ENCODE assay signal across 22 mouse cellular contexts in genomic region chr10:62211310-62211709, GRCm38 (mm10). TPM values are rescaled to one million over a fixed set of nuclear protein-coding genes. Genes with fewer than 3 reads are reported as not detected.
DNase-seq lines count a peak whose midpoint lies in the region; ATAC-seq and TF ChIP-seq lines count a peak whose summit lies in the region.
"Had no signal": no experiment of that assay in that cellular context is flagged by ENCODE, and none has a peak within 500 bp of the region (broad histone marks: within the 10 kb centered on the region; RNA-seq: fewer than 3 reads in every experiment).

No protein-coding gene starts in this region.

- H3K9me3 ChIP-seq in hindbrain, embryonic 10.5 days, result no peaks in the 10 kb centered on the region
- no peaks in the 10 kb centered on the region for H3K9me3 ChIP-seq in hindbrain, embryonic 13.5 days
- H3K9me3 ChIP-seq in lung, embryonic 14.5 days (ENCODE audit: low read depth, low read length), result no peaks in the 10 kb centered on the region
- no peaks in the 10 kb centered on the region for H3K9me3 ChIP-seq in stomach, embryonic 15.5 days
- H3K9me3 ChIP-seq: heart, embryonic 13.5 days; hindbrain, embryonic 15.5 days; liver, embryonic 15.5 days had no signal

- no peak overlapping the region for H3K4me2 ChIP-seq in hindbrain, embryonic 13.5 days
- H3K4me2 ChIP-seq in lung, embryonic 14.5 days, result no peak overlapping the region
- H3K4me2 ChIP-seq in stomach, embryonic 15.5 days, result no peak overlapping the region
- H3K4me2 ChIP-seq: heart, embryonic 13.5 days; hindbrain, embryonic 15.5 days; liver, embryonic 15.5 days; midbrain, embryonic 11.5 days had no signal

- TF ChIP-seq CTCF in lung, embryonic 14.5 days (IDR thresholded peaks at IDR 0.05; ENCODE audit: low read depth), result no peak

- no peak overlapping the region for H3K4me3 ChIP-seq in hindbrain, embryonic 10.5 days
- no peak overlapping the region for H3K4me3 ChIP-seq in hindbrain, embryonic 13.5 days
- no peak overlapping the region for H3K4me3 ChIP-seq in lung, embryonic 14.5 days (ENCODE audit: low read depth, low read length)
- H3K4me3 ChIP-seq in stomach, embryonic 15.5 days (replicated peaks), result no peak overlapping the region
- H3K4me3 ChIP-seq: heart, embryonic 13.5 days; hindbrain, embryonic 15.5 days; liver, embryonic 15.5 days had no signal

- no peaks in the 10 kb centered on the region for H3K27me3 ChIP-seq in hindbrain, embryonic 10.5 days (ENCODE audit: insufficient read depth, poor library complexity, severe bottlenecking)
- H3K27me3 ChIP-seq in hindbrain, embryonic 13.5 days, result no peaks in the 10 kb centered on the region
- H3K27me3 ChIP-seq in lung, embryonic 14.5 days (ENCODE audit: insufficient read depth, low read length), result no peaks in the 10 kb centered on the region
- H3K27me3 ChIP-seq in stomach, embryonic 15.5 days (replicated peaks), result no peaks in the 10 kb centered on the region
- H3K27me3 ChIP-seq: hindbrain, embryonic 15.5 days had no signal

- H3K27ac ChIP-seq in hindbrain, embryonic 10.5 days, result peak overlapping the region; percentile 35; the same call in 1 of the 2 replicates
- no peak overlapping the region for H3K27ac ChIP-seq in hindbrain, embryonic 13.5 days
- peak overlapping the region; percentile 63 for H3K27ac ChIP-seq in lung, embryonic 14.5 days (ENCODE audit: low read depth)
- peak overlapping the region; percentile 61; the same call in 1 of the 2 replicates for H3K27ac ChIP-seq in stomach, embryonic 15.5 days
- H3K27ac ChIP-seq: heart, embryonic 13.5 days; hindbrain, embryonic 15.5 days; liver, embryonic 15.5 days; macrophage had no signal

- no peak overlapping the region for H3K9ac ChIP-seq in hindbrain, embryonic 13.5 days
- no peak overlapping the region for H3K9ac ChIP-seq in lung, embryonic 14.5 days
- H3K9ac ChIP-seq in stomach, embryonic 15.5 days, result no peak overlapping the region
- H3K9ac ChIP-seq: heart, embryonic 13.5 days; hindbrain, embryonic 15.5 days; liver, embryonic 15.5 days had no signal

- peaks cover 31% of the 10 kb centered on the region for H3K4me1 ChIP-seq in hindbrain, embryonic 10.5 days (replicated peaks)
- H3K4me1 ChIP-seq in hindbrain, embryonic 13.5 days (replicated peaks), result peaks cover 20% of the 10 kb centered on the region
- H3K4me1 ChIP-seq in lung, embryonic 14.5 days (ENCODE audit: insufficient read depth), result no peaks in the 10 kb centered on the region
- peaks cover 25% of the 10 kb centered on the region for H3K4me1 ChIP-seq in stomach, embryonic 15.5 days
- H3K4me1 ChIP-seq: hindbrain, embryonic 15.5 days had no signal

- no peaks in the 10 kb centered on the region for H3K36me3 ChIP-seq in hindbrain, embryonic 10.5 days
- no peaks in the 10 kb centered on the region for H3K36me3 ChIP-seq in hindbrain, embryonic 13.5 days
- H3K36me3 ChIP-seq in lung, embryonic 14.5 days (ENCODE audit: insufficient read depth), result no peaks in the 10 kb centered on the region
- no peaks in the 10 kb centered on the region for H3K36me3 ChIP-seq in stomach, embryonic 15.5 days
- H3K36me3 ChIP-seq: heart, embryonic 13.5 days; hindbrain, embryonic 15.5 days; liver, embryonic 15.5 days had no signal

- DNase-seq in hindbrain, embryonic 10.5 days (ENCODE audit: low spot score), result no peak
- DNase-seq in lung, embryonic 14.5 days, result no peak
- DNase-seq in lung, postnatal 36 days, result no peak
- peak; percentile 56 to 60 for DNase-seq in adrenal gland, postnatal 36 days
- DNase-seq in left cerebral cortex, adult 8-10 months (ENCODE audit: low spot score in 2 of 2), result no peak
- DNase-seq: B cell, adult 2 months; cerebellum, adult 2 months; cerebellum, postnatal 36 days; gastrocnemius, postnatal 14 days; heart, adult 18-20 months; thymus, adult 2 months had no signal

- 75% methylated on average over 6 of the region's 6 CpGs for WGBS in hindbrain, embryonic 10.5 days
- 71% methylated on average over 5 of the region's 6 CpGs for WGBS in hindbrain, embryonic 13.5 days
- WGBS in lung, embryonic 14.5 days, result 37% methylated on average over 6 of the region's 6 CpGs
- 67% methylated on average over 6 of the region's 6 CpGs for WGBS in stomach, embryonic 15.5 days

- no peak for ATAC-seq in hindbrain, embryonic 13.5 days (ENCODE audit: low FRiP score)
- no peak for ATAC-seq in lung, embryonic 14.5 days (ENCODE audit: insufficient read depth)
- ATAC-seq in stomach, embryonic 15.5 days (ENCODE audit: insufficient read depth, low FRiP score, low read depth), result no peak
- ATAC-seq: intestine, embryonic 16.5 days had no signal

RNA-seq across cellular contexts. Expression of gene Tspan15, which starts 19.7 kb away (rescaled TPM):
- 18.6 and 18.8 TPM in 2 replicates for polyA plus RNA-seq in hindbrain, embryonic 10.5 days (2016; fragmentation: Nextera tagmentation; extraction: Ambion mirVana)
- 20.6 and 22.1 TPM in 2 replicates for polyA plus RNA-seq in hindbrain, embryonic 13.5 days (2015; fragmentation: Nextera tagmentation; extraction: Ambion mirVana)
- polyA plus RNA-seq in lung, embryonic 14.5 days (2014; fragmentation: Nextera tagmentation; extraction: Ambion mirVana), result 32.5 and 36.3 TPM in 2 replicates
- total RNA-seq in adrenal gland, postnatal 36 days (2021), result 10 to 100 TPM; 21.1 to 22.7 TPM
- 57.6 and 58.4 TPM in 2 replicates for polyA plus RNA-seq in stomach, embryonic 15.5 days (2015; fragmentation: Nextera tagmentation; extraction: Ambion mirVana)
- 10 to 100 TPM; 10.2 to 14.8 (median 13.5) TPM for total RNA-seq in left cerebral cortex, adult 8-10 months (2022)
- polyA plus RNA-seq: macrophage had no signal

RNA-seq across cellular contexts. Expression of gene Tacr2, which starts 40.9 kb away (rescaled TPM):
- not detected in 2 replicates for polyA plus RNA-seq in hindbrain, embryonic 10.5 days (2016; fragmentation: Nextera tagmentation; extraction: Ambion mirVana)
- not detected in 2 replicates for polyA plus RNA-seq in hindbrain, embryonic 13.5 days (2015; fragmentation: Nextera tagmentation; extraction: Ambion mirVana)
- polyA plus RNA-seq in lung, embryonic 14.5 days (2014; fragmentation: Nextera tagmentation; extraction: Ambion mirVana), result 0.46 and 0.85 TPM in 2 replicates
- 10 to 100 TPM; 21.9 to 46.0 TPM for total RNA-seq in adrenal gland, postnatal 36 days (2021)
- polyA plus RNA-seq in stomach, embryonic 15.5 days (2015; fragmentation: Nextera tagmentation; extraction: Ambion mirVana), result 0.62 and 0.64 TPM in 2 replicates
- total RNA-seq in left cerebral cortex, adult 8-10 months (2022), result under 1 TPM; 0.15 to 0.39 (median 0.32) TPM
- total RNA-seq: gastrocnemius, postnatal 14 days; heart, adult 18-20 months; heart, postnatal 25 days had no signal
- polyA plus RNA-seq: forebrain, embryonic 11.5 days; heart, embryonic 13.5 days; hindbrain, embryonic 15.5 days; limb, embryonic 14.5 days; liver, embryonic 15.5 days; macrophage; midbrain, embryonic 11.5 days had no signal

Comparison
In these comparisons a context has a peak if more than half of its experiments do, and no peak if none do; other contexts are left out.
1. DNase-seq: peak in adrenal gland, postnatal 36 days (2 of 2); none in hindbrain, embryonic 10.5 days (single experiment), lung, embryonic 14.5 days (single experiment), lung, postnatal 36 days (single experiment) and left cerebral cortex, adult 8-10 months (0 of 2).